Mouse (Mus musculus) adipose tissue, adult 10 weeks (tissue): Measurements from ENCODE around the gene Olfr449. TPM values are rescaled to one million over a fixed set of nuclear protein-coding genes. Genes with fewer than 3 reads are reported as not detected.

Experiments
- polyA plus RNA-seq: library from polyadenylated mRNA; stranded (reverse); fragments of 350-450 nt; fragmentation: Illumina TruSeq; extraction: RNeasy Lipid Tissue Mini Kit (QIAGEN cat#74804); gene quantifications from one replicate; pipeline ENCODE4 v1.2.3, GENCODE M21; 2014; ENCODE audit warnings: low read depth, low replicate concordance

Gene Olfr449
- not detected for polyA plus RNA-seq

GRCm38 (mm10) chr6:42834084-42834483 is at the start of gene Olfr449:
Olfr449 (plus strand) TSS chr6:42834384.

GRCm38 (mm10) chr6:42784793-42785192 is 49.4 kb upstream of the Olfr449 start, which contains the start of gene Olfr452:
Olfr452 (plus strand) TSS chr6:42785093.

GRCm38 (mm10) chr6:42811639-42812038 is 22.5 kb upstream of the Olfr449 start, which contains the start of gene Olfr450:
Olfr450 (plus strand) TSS chr6:42811939.

Other genes starting within 250 kb of the Olfr449 start
- gene Tcaf3, start 236.7 kb upstream of the Olfr449 start, polyA plus RNA-seq, result not detected
- 5.6 TPM for gene Tcaf2, start 189.1 kb upstream of the Olfr449 start, polyA plus RNA-seq
- gene Tcaf1, start 124.3 kb upstream of the Olfr449 start, polyA plus RNA-seq, result 35.3 TPM
- not detected for gene Olfr453, start 95.0 kb upstream of the Olfr449 start, polyA plus RNA-seq
- not detected for gene Olfr38, start 78.0 kb upstream of the Olfr449 start, polyA plus RNA-seq
- gene Olfr452, start 49.3 kb upstream of the Olfr449 start, polyA plus RNA-seq, result not detected
- gene Olfr450, start 22.4 kb upstream of the Olfr449 start, polyA plus RNA-seq, result not detected
- gene Olfr448, start 56.1 kb downstream of the Olfr449 start, polyA plus RNA-seq, result not detected
- not detected for gene Olfr447, start 74.5 kb downstream of the Olfr449 start, polyA plus RNA-seq
- gene Olfr446, start 87.0 kb downstream of the Olfr449 start, polyA plus RNA-seq, result not detected
- not detected for gene Olfr444, start 114.7 kb downstream of the Olfr449 start, polyA plus RNA-seq